Mouse (Mus musculus) erythroblast, embryonic 14.5 days (primary cell): Measurements from ENCODE around the gene Aldh1a2.

ENCODE experiments used
- GATA1 ChIP-seq: IDR thresholded peaks from 2 replicates; pipeline ENCODE4 v1.6.1; 2012; ENCODE audit warnings: low read length, inconsistent platforms, mixed read lengths
- TAL1 ChIP-seq: IDR thresholded peaks from 3 replicates; pipeline ENCODE4 v1.6.1; 2012; ENCODE audit warnings: low read length, inconsistent platforms, mixed read lengths

DNA sequence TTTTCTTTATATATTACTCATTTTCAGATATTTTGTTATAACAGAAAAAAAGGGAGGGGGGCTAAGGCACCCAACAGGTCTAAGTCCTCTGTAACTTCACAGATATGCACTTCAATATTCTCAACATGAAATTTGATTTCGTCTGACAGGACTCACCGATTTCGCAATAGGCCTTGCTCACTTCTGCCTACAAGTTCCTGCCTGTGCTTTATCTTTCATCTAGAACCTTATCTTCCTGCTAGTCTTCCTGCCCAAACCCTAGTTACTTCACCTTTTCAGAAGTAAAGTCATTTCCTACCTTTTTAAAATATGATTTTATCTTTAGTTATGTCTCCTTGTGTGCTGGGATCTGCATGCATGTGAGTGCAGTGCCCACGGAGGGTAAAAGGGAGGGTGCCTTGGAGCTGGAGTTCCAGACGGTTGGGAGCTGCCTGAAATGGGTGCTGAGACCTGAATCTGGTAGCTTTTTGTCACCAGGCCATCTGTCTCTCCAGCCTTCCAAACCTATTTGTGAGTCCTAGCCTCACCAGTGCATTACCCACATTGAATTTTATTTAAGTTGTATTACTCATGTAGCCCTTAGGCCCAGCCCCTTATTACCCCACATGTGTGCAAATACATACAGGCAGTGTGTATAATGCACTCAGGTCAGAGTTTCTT, 41.1 kb upstream of the Aldh1a2 start:
- TF ChIP-seq GATA1 (no peak), TAL1 (no peak)
